Mouse (Mus musculus) small intestine, adult 2 months (tissue): Measurements from ENCODE around the gene Gpr37. TPM values are rescaled to one million over a fixed set of nuclear protein-coding genes. Genes with fewer than 3 reads are reported as not detected.

Experiments used
- H3K27ac ChIP-seq: fragments of 200-500 bp; 2 replicates; pipeline ENCODE4 v1.5.1; 2012; ENCODE audit warnings: low read depth, low read length, control low read depth, inconsistent platforms; ENCODE audit not compliant: insufficient read depth
- H3K27me3 ChIP-seq: fragments of 200-500 bp; 2 replicates; pipeline ENCODE4 v1.6.1; 2012; ENCODE audit warnings: mild to moderate bottlenecking, moderate library complexity, low read length, inconsistent platforms; ENCODE audit not compliant: control insufficient read depth, insufficient read depth
- H3K36me3 ChIP-seq: fragments of 200-500 bp; 2 replicates; pipeline ENCODE4 v1.6.1; 2012; ENCODE audit warnings: mild to moderate bottlenecking, low read length, control low read depth, inconsistent platforms; ENCODE audit not compliant: control insufficient read depth, insufficient read depth
- H3K4me1 ChIP-seq: fragments of 200-500 bp; 2 replicates; pipeline ENCODE4 v1.6.1; 2012; ENCODE audit warnings: low read length, inconsistent platforms, mixed read lengths; ENCODE audit not compliant: control insufficient read depth, insufficient read depth, insufficient read length
- H3K4me3 ChIP-seq: fragments of 200-500 bp; 2 replicates; pipeline ENCODE4 v1.5.1; 2012; ENCODE audit warnings: low read depth, mild to moderate bottlenecking, control low read depth, inconsistent platforms, low read length, moderate library complexity
- CTCF ChIP-seq: fragments of 200-500 bp; IDR thresholded peaks from 2 replicates; pipeline ENCODE4 v1.5.1; 2012; ENCODE audit warnings: low read depth, mild to moderate bottlenecking, control low read depth, inconsistent platforms, low read length, moderate library complexity, mixed read lengths; ENCODE audit not compliant: insufficient replicate concordance, insufficient read length; ENCODE audit errors: extremely low read depth
- POLR2A ChIP-seq: fragments of 200-500 bp; IDR thresholded peaks from 2 replicates; pipeline ENCODE4 v1.6.1; 2012; ENCODE audit warnings: low read depth, mild to moderate bottlenecking, control low read depth, inconsistent platforms, low read length, moderate library complexity
- WGBS: fragments of 180-500 bp; shearing (Covaris S2); methylation state at CpG from one replicate; pipeline ENCODE4 v1.1.7; 2018; 5-methylcytosine and 5-hydroxymethylcytosine counted together
- polyA plus RNA-seq: library from polyadenylated mRNA; depleted of rRNA; stranded (reverse); fragments of >200 nt; gene quantifications from 2 replicates; pipeline ENCODE4 v1.2.3, GENCODE M21; 2012; rRNA removed

The Gpr37 gene
- polyA plus RNA-seq, 1 experiment = not detected

DNA sequence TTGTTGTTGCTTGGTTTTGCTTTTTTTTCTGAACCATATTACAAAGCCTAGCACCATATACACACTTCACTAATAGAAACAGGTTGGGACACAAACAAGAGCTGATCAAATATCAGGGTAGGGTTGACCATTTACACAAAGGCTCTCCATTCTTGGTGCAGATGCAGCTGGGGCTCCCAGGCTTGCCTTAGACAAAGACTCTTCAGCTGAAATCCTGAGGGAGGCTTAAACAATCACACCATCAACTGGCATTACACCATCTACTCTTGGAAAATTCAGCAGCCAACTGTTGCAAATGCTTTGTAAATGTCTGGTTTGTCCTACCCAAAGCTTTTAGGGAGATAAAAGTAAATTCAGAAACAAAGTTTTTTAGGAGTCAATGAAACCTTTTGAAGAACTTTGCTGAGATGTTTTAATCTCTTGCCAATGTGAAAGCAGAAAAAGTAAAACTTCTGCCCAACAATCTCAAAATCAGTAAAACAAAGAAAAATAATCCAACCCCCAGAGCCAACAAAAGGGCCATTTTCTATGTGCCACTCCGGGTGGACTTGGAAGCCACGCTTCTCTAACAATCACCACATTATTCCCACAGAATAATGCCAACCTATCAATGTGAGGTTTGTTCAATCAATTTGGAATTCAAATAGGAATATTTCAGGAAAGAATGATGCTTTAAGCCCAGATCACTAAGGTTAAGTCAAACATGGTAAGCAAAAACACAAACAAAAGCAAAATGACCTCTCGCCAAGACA, 30.4 kb downstream of the Gpr37 start:
- 88% methylated on average over 3 of the region's 3 CpGs for WGBS
- Histone ChIP-seq H3K4me1 (no peaks in the 10 kb centered on the region), H3K36me3 (no peaks in the 10 kb centered on the region), H3K4me3 (no peak overlapping the region), H3K27ac (no peak overlapping the region), H3K27me3 (no peaks in the 10 kb centered on the region)
- TF ChIP-seq POLR2A = no peak
- TF ChIP-seq CTCF = no peak

Other genes with a start within 250 kb of the Gpr37 start
- 0.42 and 0.65 TPM in 2 replicates for gene Pot1a, start 118.5 kb upstream of the Gpr37 start, polyA plus RNA-seq